Mouse (Mus musculus) hindbrain, embryonic 14.5 days (tissue): ENCODE measurements around the gene Sema4f. TPM values are rescaled to one million over a fixed set of nuclear protein-coding genes. Genes with fewer than 3 reads are reported as not detected.

Source experiments
- ATAC-seq: fragments of 200-750 bp; cut with Nextera tagmentation; 2 replicates; pipeline ENCODE4 v1.8.0; 2017; ENCODE audit warnings: moderate number of reproducible peaks, mild to moderate bottlenecking, moderate TSS enrichment, moderate library complexity; ENCODE audit not compliant: low FRiP score
- DNase-seq: peaks from one replicate; pipeline ENCODE4 v3.0.0-alpha.2; 2015; ENCODE audit warnings: low spot score
- H3K27ac ChIP-seq: fragments of 300-500 bp; sonication (generic); 2 replicates; pipeline ENCODE4 v1.5.1; 2014; ENCODE audit warnings: mild to moderate bottlenecking, moderate library complexity
- H3K27me3 ChIP-seq: fragments of 300-500 bp; sonication (generic); 2 replicates; pipeline ENCODE4 v1.6.1; 2014; ENCODE audit warnings: mild to moderate bottlenecking, low read length, mixed read lengths; ENCODE audit not compliant: control insufficient read depth, insufficient read depth
- H3K36me3 ChIP-seq: fragments of 300-500 bp; sonication (generic); replicated peaks from 2 replicates; pipeline ENCODE4 v1.6.1; 2014; ENCODE audit not compliant: control insufficient read depth, insufficient read depth
- H3K4me1 ChIP-seq: fragments of 300-500 bp; sonication (generic); replicated peaks from 2 replicates; pipeline ENCODE4 v1.6.1; 2014; ENCODE audit warnings: antibody characterized with exemption, low read length, mixed read lengths; ENCODE audit not compliant: control insufficient read depth, insufficient read depth
- H3K4me2 ChIP-seq: fragments of 300-500 bp; sonication (generic); replicated peaks from 2 replicates; pipeline ENCODE4 v1.6.1; 2014; ENCODE audit warnings: mild to moderate bottlenecking, moderate library complexity
- H3K4me3 ChIP-seq: fragments of 300-500 bp; sonication (generic); replicated peaks from 2 replicates; pipeline ENCODE4 v1.5.1; 2014; ENCODE audit warnings: mild to moderate bottlenecking, low read length
- H3K9ac ChIP-seq: fragments of 300-500 bp; sonication (generic); 2 replicates; pipeline ENCODE4 v1.6.1; 2014
- H3K9me3 ChIP-seq: fragments of 300-500 bp; sonication (generic); 2 replicates; pipeline ENCODE4 v1.6.1; 2016; ENCODE audit warnings: low read length; ENCODE audit not compliant: control insufficient read depth
- WGBS: fragments of 180-500 bp; shearing (Covaris S2); extraction: QIAGEN DNeasy Blood & Tissue Kit; methylation state at CpG from one replicate; pipeline ENCODE4 v1.1.7; 2014; 5-methylcytosine and 5-hydroxymethylcytosine counted together
- polyA plus RNA-seq: library from polyadenylated mRNA; unstranded; fragments of >200 nt; fragmentation: Nextera tagmentation; extraction: Ambion mirVana; gene quantifications from 2 replicates; pipeline ENCODE4 v1.2.1, GENCODE M21; 2014

Sema4f gene
- polyA plus RNA-seq, 1 experiment from 2014 or later, result 14.0 TPM

GRCm38 (mm10) chr6:82902559-82902958 is 37.0 kb downstream of the Sema4f start:
- no peaks in the 10 kb centered on the region for H3K4me1 ChIP-seq
- no peaks in the 10 kb centered on the region for H3K9me3 ChIP-seq
- no peaks in the 10 kb centered on the region for H3K36me3 ChIP-seq
- DNase-seq (no peak), ATAC-seq (no peak)
- WGBS, result 84% methylated on average over 8 of the region's 8 CpGs
- no peak overlapping the region for H3K27ac ChIP-seq
- H3K9ac ChIP-seq, result no peak overlapping the region
- H3K27me3 ChIP-seq, result no peaks in the 10 kb centered on the region
- H3K4me2 ChIP-seq, result no peak overlapping the region
- no peak overlapping the region for H3K4me3 ChIP-seq

GRCm38 (mm10) chr6:82898745-82899144 is 40.8 kb downstream of the Sema4f start:
- no peak overlapping the region for H3K9ac ChIP-seq
- no peaks in the 10 kb centered on the region for H3K36me3 ChIP-seq
- no peak overlapping the region for H3K27ac ChIP-seq
- no peaks in the 10 kb centered on the region for H3K9me3 ChIP-seq
- H3K4me2 ChIP-seq, result no peak overlapping the region
- H3K4me1 ChIP-seq, result no peaks in the 10 kb centered on the region
- H3K4me3 ChIP-seq, result no peak overlapping the region
- ATAC-seq, result no peak
- no peaks in the 10 kb centered on the region for H3K27me3 ChIP-seq
- WGBS, result 69% methylated on average over 4 of the region's 4 CpGs
- DNase-seq, result no peak

- H3K27me3 ChIP-seq, result no peaks in the 10 kb centered on the region
- no peak for ATAC-seq
- 91% methylated on average over 4 of the region's 4 CpGs for WGBS
- DNase-seq, result no peak
- H3K4me3 ChIP-seq, result no peak overlapping the region
- H3K9me3 ChIP-seq, result no peaks in the 10 kb centered on the region
- H3K9ac ChIP-seq, result no peak overlapping the region
- no peaks in the 10 kb centered on the region for H3K36me3 ChIP-seq
- H3K4me1 ChIP-seq, result no peaks in the 10 kb centered on the region
- H3K4me2 ChIP-seq, result no peak overlapping the region
- H3K27ac ChIP-seq, result no peak overlapping the region
Observed at GRCm38 (mm10) chr6:82898227-82898626, 41.3 kb downstream of the Sema4f start.

- Histone ChIP-seq H3K9ac (no peak overlapping the region), H3K4me2 (no peak overlapping the region), H3K4me1 (no peaks in the 10 kb centered on the region), H3K27me3 (no peaks in the 10 kb centered on the region), H3K36me3 (no peaks in the 10 kb centered on the region), H3K27ac (no peak overlapping the region), H3K4me3 (no peak overlapping the region), H3K9me3 (no peaks in the 10 kb centered on the region)
- no peak for ATAC-seq
- no peak for DNase-seq
- 70% methylated on average over 3 of the region's 3 CpGs for WGBS
Observed at GRCm38 (mm10) chr6:82897311-82897710, 42.3 kb downstream of the Sema4f start.

GRCm38 (mm10) chr6:82893415-82893814 is 46.2 kb downstream of the Sema4f start:
- Histone ChIP-seq H3K4me3 (no peak overlapping the region), H3K4me1 (no peaks in the 10 kb centered on the region), H3K27ac (no peak overlapping the region), H3K9me3 (no peaks in the 10 kb centered on the region), H3K36me3 (no peaks in the 10 kb centered on the region), H3K27me3 (no peaks in the 10 kb centered on the region), H3K9ac (no peak overlapping the region), H3K4me2 (no peak overlapping the region)
- ATAC-seq, result no peak
- WGBS, result 76% methylated on average over 3 of the region's 3 CpGs
- DNase-seq, result no peak

GRCm38 (mm10) chr6:82892540-82892939 is 47.0 kb downstream of the Sema4f start:
- H3K9ac ChIP-seq, result no peak overlapping the region
- H3K27ac ChIP-seq, result no peak overlapping the region
- no peaks in the 10 kb centered on the region for H3K4me1 ChIP-seq
- no peaks in the 10 kb centered on the region for H3K27me3 ChIP-seq
- no peak overlapping the region for H3K4me3 ChIP-seq
- DNase-seq (no peak), ATAC-seq (no peak)
- WGBS, result 85% methylated on average over 2 of the region's 2 CpGs
- H3K36me3 ChIP-seq, result no peaks in the 10 kb centered on the region
- H3K9me3 ChIP-seq, result no peaks in the 10 kb centered on the region
- no peak overlapping the region for H3K4me2 ChIP-seq

GRCm38 (mm10) chr6:82891488-82891887 is 48.1 kb downstream of the Sema4f start:
- DNase-seq (no peak), ATAC-seq (no peak)
- no peaks in the 10 kb centered on the region for H3K9me3 ChIP-seq
- H3K4me1 ChIP-seq, result no peaks in the 10 kb centered on the region
- no peaks in the 10 kb centered on the region for H3K36me3 ChIP-seq
- no peak overlapping the region for H3K4me2 ChIP-seq
- 57% methylated on average over 6 of the region's 6 CpGs for WGBS
- no peak overlapping the region for H3K4me3 ChIP-seq
- no peaks in the 10 kb centered on the region for H3K27me3 ChIP-seq
- H3K27ac ChIP-seq, result no peak overlapping the region
- H3K9ac ChIP-seq, result no peak overlapping the region

- DNase-seq (no peak), ATAC-seq (no peak)
- Histone ChIP-seq H3K27ac (no peak overlapping the region), H3K36me3 (no peaks in the 10 kb centered on the region), H3K4me3 (no peak overlapping the region), H3K27me3 (no peaks in the 10 kb centered on the region), H3K4me2 (no peak overlapping the region), H3K9me3 (no peaks in the 10 kb centered on the region), H3K9ac (no peak overlapping the region), H3K4me1 (no peaks in the 10 kb centered on the region)
- WGBS, result 69% methylated on average over 4 of the region's 4 CpGs
Observed at GRCm38 (mm10) chr6:82886330-82886729, 53.2 kb downstream of the Sema4f start.

- no peak overlapping the region for H3K4me2 ChIP-seq
- 92% methylated on average over 4 of the region's 4 CpGs for WGBS
- DNase-seq (no peak), ATAC-seq (no peak)
- H3K9ac ChIP-seq, result no peak overlapping the region
- no peaks in the 10 kb centered on the region for H3K36me3 ChIP-seq
- no peaks in the 10 kb centered on the region for H3K9me3 ChIP-seq
- H3K4me3 ChIP-seq, result no peak overlapping the region
- no peaks in the 10 kb centered on the region for H3K27me3 ChIP-seq
- H3K4me1 ChIP-seq, result no peaks in the 10 kb centered on the region
- no peak overlapping the region for H3K27ac ChIP-seq
Observed at GRCm38 (mm10) chr6:82885909-82886308, 53.7 kb downstream of the Sema4f start.

- Histone ChIP-seq H3K27ac (no peak overlapping the region), H3K4me1 (no peaks in the 10 kb centered on the region), H3K4me3 (no peak overlapping the region), H3K27me3 (no peaks in the 10 kb centered on the region), H3K36me3 (no peaks in the 10 kb centered on the region), H3K9me3 (no peaks in the 10 kb centered on the region), H3K4me2 (no peak overlapping the region), H3K9ac (no peak overlapping the region)
- WGBS, result 85% methylated on average over 2 of the region's 2 CpGs
- DNase-seq, result no peak
- no peak for ATAC-seq
Observed at GRCm38 (mm10) chr6:82885441-82885840, 54.1 kb downstream of the Sema4f start.
